12 mouse cellular contexts compared by ENCODE assay signal in the genomic region with DNA sequence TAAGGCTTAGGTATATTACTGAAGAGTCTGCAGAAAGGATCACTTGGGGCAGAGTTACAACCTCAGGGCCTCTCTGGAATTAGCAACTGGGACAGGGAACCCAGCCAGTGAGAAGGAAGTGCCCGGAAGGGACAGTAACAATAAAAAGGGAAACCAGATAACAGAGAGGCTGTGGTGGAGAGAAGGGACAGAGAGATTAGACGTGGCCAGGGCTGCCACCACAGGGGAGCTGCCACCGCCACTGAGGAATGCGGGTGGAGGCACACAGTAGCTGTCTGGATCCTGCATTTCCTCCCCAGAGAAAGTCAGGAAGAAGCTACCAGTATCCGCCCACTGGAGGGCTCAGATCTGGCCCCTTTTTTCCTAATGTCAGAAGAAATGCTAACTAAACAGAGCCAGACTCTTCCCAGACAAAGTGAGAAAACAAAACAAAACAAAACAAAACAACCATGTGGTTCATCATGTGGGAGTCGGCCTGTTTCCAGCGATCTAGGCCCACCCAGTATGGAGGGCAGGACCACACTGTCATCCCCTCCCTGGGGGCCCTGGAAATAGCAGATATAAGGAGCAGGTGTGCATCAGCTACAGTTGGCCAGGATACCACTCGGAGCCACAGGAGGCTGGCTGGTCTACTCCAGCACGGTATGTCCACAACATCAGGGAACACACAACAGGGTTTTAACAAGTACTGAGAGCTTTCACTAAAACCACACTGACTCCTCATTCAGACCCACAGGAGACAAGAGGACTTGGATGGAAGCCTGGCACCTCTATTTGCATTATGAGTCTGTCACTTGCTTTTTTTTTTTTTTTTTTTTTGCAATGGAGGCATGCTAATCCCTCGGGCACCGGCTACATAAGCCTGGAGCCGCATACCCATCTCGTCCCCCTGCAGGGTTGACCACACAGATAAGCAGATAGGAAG. TPM values are rescaled to one million over a fixed set of nuclear protein-coding genes. Genes with fewer than 3 reads are reported as not detected.
DNase-seq lines count a peak whose midpoint lies in the region; ATAC-seq and TF ChIP-seq lines count a peak whose summit lies in the region.
"Had no signal": no experiment of that assay in that cellular context is flagged by ENCODE, and none has a peak within 500 bp of the region (broad histone marks: within the 10 kb centered on the region; RNA-seq: fewer than 3 reads in every experiment).

No protein-coding gene starts in this region.

- no peaks in the 10 kb centered on the region for H3K79me2 ChIP-seq in MEL (ENCODE audit: control insufficient read depth, insufficient read depth, low read length, poor library complexity)

- TF ChIP-seq CTCF in hindbrain, postnatal 0 days (IDR thresholded peaks at IDR 0.05; ENCODE audit: low read depth) = no peak
- TF ChIP-seq CTCF in MEL (IDR thresholded peaks at IDR 0.05 in 2 of 3, conservative IDR thresholded peaks at IDR 0.05 in 1 of 3; ENCODE audit: control insufficient read depth in 1 of 3, insufficient read depth in 1 of 3, low read depth in 2 of 3, low read length in 3 of 3, poor library complexity in 1 of 3, severe bottlenecking in 1 of 3) = no peak
- no peak for TF ChIP-seq CTCF in brain, embryonic 14.5 days (IDR thresholded peaks at IDR 0.05; ENCODE audit: borderline replicate concordance, extremely low read depth, insufficient read depth, insufficient read length)

- H3K4me3 ChIP-seq in hindbrain, postnatal 0 days (ENCODE audit: low read length) = no peak overlapping the region
- H3K4me3 ChIP-seq in hindbrain, embryonic 13.5 days = no peak overlapping the region
- H3K4me3 ChIP-seq in MEL (ENCODE audit: control insufficient read depth in 1 of 2, insufficient read depth in 1 of 2, low read depth in 2 of 2, low read length in 2 of 2) = no peak overlapping the region
- no peak overlapping the region for H3K4me3 ChIP-seq in kidney, embryonic 15.5 days (replicated peaks)
- H3K4me3 ChIP-seq: limb, embryonic 10.5 days had no signal

- ATAC-seq in hindbrain, postnatal 0 days = no peak
- no peak for ATAC-seq in hindbrain, embryonic 13.5 days (ENCODE audit: low FRiP score)
- no peak for ATAC-seq in kidney, embryonic 15.5 days (replicated peaks; ENCODE audit: low FRiP score)

- DNase-seq in hindbrain, postnatal 0 days (ENCODE audit: low spot score) = peak; percentile 25
- DNase-seq in MEL (ENCODE audit: low read depth, low spot score) = no peak
- DNase-seq in brain, embryonic 14.5 days (ENCODE audit: low read depth) = peak; percentile 61
- no peak for DNase-seq in layer of hippocampus, adult 11-12 months (ENCODE audit: low spot score)
- DNase-seq in right cerebral cortex, postnatal 36 days (ENCODE audit: low spot score in 2 of 2) = no peak
- DNase-seq: adrenal gland, adult 8-10 months; cerebellum, adult 9-10 months; thymus, postnatal 4 days had no signal

- H3K27me3 ChIP-seq in hindbrain, postnatal 0 days (ENCODE audit: insufficient read depth, low read length) = no peaks in the 10 kb centered on the region
- peaks cover 37% of the 10 kb centered on the region for H3K27me3 ChIP-seq in hindbrain, embryonic 13.5 days
- no peaks in the 10 kb centered on the region; a peak in 1 of 4 replicates for H3K27me3 ChIP-seq in MEL (ENCODE audit: control insufficient read depth in 1 of 2, insufficient read depth in 2 of 2, low read length in 2 of 2)
- H3K27me3 ChIP-seq in kidney, embryonic 15.5 days = peaks cover 40% of the 10 kb centered on the region

- H3K9ac ChIP-seq in hindbrain, postnatal 0 days (replicated peaks; ENCODE audit: low read length) = no peak overlapping the region
- H3K9ac ChIP-seq in hindbrain, embryonic 13.5 days = no peak overlapping the region
- no peak overlapping the region for H3K9ac ChIP-seq in MEL (ENCODE audit: control insufficient read depth, low read depth, low read length, poor library complexity, severe bottlenecking)
- no peak overlapping the region for H3K9ac ChIP-seq in kidney, embryonic 15.5 days

- TF ChIP-seq RAD21 in MEL (IDR thresholded peaks at IDR 0.05; ENCODE audit: low read depth, low read length) = no peak

- H3K27ac ChIP-seq in hindbrain, postnatal 0 days = no peak overlapping the region
- no peak overlapping the region for H3K27ac ChIP-seq in hindbrain, embryonic 13.5 days
- no peak overlapping the region for H3K27ac ChIP-seq in MEL (ENCODE audit: control insufficient read depth, low read depth, low read length)
- H3K27ac ChIP-seq in kidney, embryonic 15.5 days = peak overlapping the region; percentile 49
- H3K27ac ChIP-seq: limb, embryonic 10.5 days had no signal

- no peaks in the 10 kb centered on the region for H3K36me3 ChIP-seq in hindbrain, postnatal 0 days (ENCODE audit: insufficient read depth, low read length)
- H3K36me3 ChIP-seq in hindbrain, embryonic 13.5 days = no peaks in the 10 kb centered on the region; the same call in 1 of the 2 replicates
- peaks cover 0 to 3% of the 10 kb centered on the region in 2 experiments; a peak in 1 of 4 replicates for H3K36me3 ChIP-seq in MEL (ENCODE audit: control insufficient read depth in 1 of 2, insufficient read depth in 2 of 2, low read length in 2 of 2)
- H3K36me3 ChIP-seq in kidney, embryonic 15.5 days = no peaks in the 10 kb centered on the region
- H3K36me3 ChIP-seq: limb, embryonic 10.5 days had no signal

- H3K4me2 ChIP-seq in hindbrain, postnatal 0 days (ENCODE audit: low read depth, low read length) = no peak overlapping the region
- H3K4me2 ChIP-seq in hindbrain, embryonic 13.5 days = no peak overlapping the region
- no peak overlapping the region for H3K4me2 ChIP-seq in kidney, embryonic 15.5 days
- H3K4me2 ChIP-seq: midbrain, embryonic 11.5 days had no signal

- no peaks in the 10 kb centered on the region for H3K9me3 ChIP-seq in hindbrain, postnatal 0 days (ENCODE audit: low read length)
- H3K9me3 ChIP-seq in hindbrain, embryonic 13.5 days = no peaks in the 10 kb centered on the region
- H3K9me3 ChIP-seq in MEL (replicated peaks; ENCODE audit: insufficient read depth, low read length) = no peaks in the 10 kb centered on the region
- H3K9me3 ChIP-seq in kidney, embryonic 15.5 days (replicated peaks) = no peaks in the 10 kb centered on the region
- H3K9me3 ChIP-seq: limb, embryonic 10.5 days had no signal

- peak in 1 of 2 experiments; percentile 16; a peak in 1 of 4 replicates for TF ChIP-seq EP300 in MEL (IDR thresholded peaks at IDR 0.05; ENCODE audit: low read depth in 1 of 2, low read length in 2 of 2)

- peaks cover 22% of the 10 kb centered on the region for H3K4me1 ChIP-seq in hindbrain, postnatal 0 days (ENCODE audit: insufficient read depth, low read length)
- peaks cover 40% of the 10 kb centered on the region for H3K4me1 ChIP-seq in hindbrain, embryonic 13.5 days (replicated peaks)
- peaks cover 0 to 13% of the 10 kb centered on the region in 2 experiments; a peak in 2 of 4 replicates for H3K4me1 ChIP-seq in MEL (ENCODE audit: control insufficient read depth in 1 of 2, insufficient read depth in 2 of 2, low read length in 2 of 2)
- peaks cover 45% of the 10 kb centered on the region for H3K4me1 ChIP-seq in kidney, embryonic 15.5 days

- whole genome bisulfite sequencing in hindbrain, postnatal 0 days = 26% methylated on average over 13 of the region's 13 CpGs
- 41% methylated on average over 13 of the region's 13 CpGs for WGBS in hindbrain, embryonic 13.5 days
- 46% methylated on average over 13 of the region's 13 CpGs for WGBS in kidney, embryonic 15.5 days

- no peak for TF ChIP-seq POLR2A in MEL (IDR thresholded peaks at IDR 0.05; ENCODE audit: control insufficient read depth in 1 of 2, insufficient read depth in 1 of 2, low read depth in 1 of 2, low read length in 2 of 2, poor library complexity in 1 of 2)
- TF ChIP-seq POLR2A in brain, embryonic 14.5 days (IDR thresholded peaks at IDR 0.05; ENCODE audit: borderline replicate concordance, extremely low read depth, insufficient read depth, insufficient read length, poor library complexity, severe bottlenecking) = no peak

TF ChIP-seq in MEL, 35 proteins besides CTCF, POLR2A, EP300 and RAD21:
- TF ChIP-seq ZNF384 (IDR thresholded peaks at IDR 0.05; ENCODE audit: low read depth, low read length) = peak; percentile 48; the same call in 1 of the 2 replicates
- TF ChIP-seq POLR2AphosphoS5 (IDR thresholded peaks at IDR 0.05; ENCODE audit: borderline replicate concordance, low read depth, low read length) = no peak

RNA-seq across cellular contexts. Expression of gene Gas6, which starts 4.0 kb away (rescaled TPM):
- 89.0 and 91.2 TPM in 2 replicates for total RNA-seq in hindbrain, postnatal 0 days (2014; rRNA removed)
- polyA plus RNA-seq in hindbrain, postnatal 0 days (2015; fragmentation: Nextera tagmentation; extraction: Ambion mirVana) = 77.9 and 78.4 TPM in 2 replicates
- polyA plus RNA-seq in hindbrain, embryonic 13.5 days (2015; fragmentation: Nextera tagmentation; extraction: Ambion mirVana) = 23.5 and 25.8 TPM in 2 replicates
- not detected in 2 replicates for total RNA-seq in MEL (2012; rRNA removed)
- not detected for polyA plus RNA-seq in MEL (2012; ENCODE audit: insufficient read depth in 1 of 2, insufficient read length in 2 of 2, low read depth in 1 of 2, low replicate concordance in 2 of 2, missing spikeins in 1 of 2)
- polyA plus RNA-seq in brain, embryonic 14.5 days (2012; rRNA removed) = 25.8 and 36.6 TPM in 2 replicates
- 52.2 and 55.3 TPM in 2 replicates for polyA plus RNA-seq in kidney, embryonic 15.5 days (2015; fragmentation: Nextera tagmentation; extraction: Ambion mirVana)

RNA-seq across cellular contexts. Expression of gene Tmem255b, which starts 55.3 kb away (rescaled TPM):
- total RNA-seq in hindbrain, postnatal 0 days (2014; rRNA removed) = 1.6 and 5.9 TPM in 2 replicates
- polyA plus RNA-seq in hindbrain, postnatal 0 days (2015; fragmentation: Nextera tagmentation; extraction: Ambion mirVana) = 4.3 and 4.6 TPM in 2 replicates
- 0.39 and 0.62 TPM in 2 replicates for polyA plus RNA-seq in hindbrain, embryonic 13.5 days (2015; fragmentation: Nextera tagmentation; extraction: Ambion mirVana)
- not detected in 2 replicates for total RNA-seq in MEL (2012; rRNA removed)
- not detected for polyA plus RNA-seq in MEL (2012; ENCODE audit: insufficient read depth in 1 of 2, insufficient read length in 2 of 2, low read depth in 1 of 2, low replicate concordance in 2 of 2, missing spikeins in 1 of 2)
- polyA plus RNA-seq in brain, embryonic 14.5 days (2012; rRNA removed) = 0.20 and 0.27 TPM in 2 replicates
- 0.62 and 1.2 TPM in 2 replicates for polyA plus RNA-seq in kidney, embryonic 15.5 days (2015; fragmentation: Nextera tagmentation; extraction: Ambion mirVana)

Comparison
In these comparisons a context has a peak if more than half of its experiments do, and no peak if none do; other contexts are left out.
1. DNase-seq: peak in hindbrain, postnatal 0 days (single experiment) and brain, embryonic 14.5 days (single experiment); none in MEL (single experiment), layer of hippocampus, adult 11-12 months (single experiment) and right cerebral cortex, postnatal 36 days (0 of 2).
2. RNA of gene Gas6, which starts 4.0 kb away (polyA plus RNA-seq): 77.9 to 78.4 TPM in hindbrain, postnatal 0 days, 52.2 to 55.3 TPM in kidney, embryonic 15.5 days, 25.8 to 36.6 TPM in brain, embryonic 14.5 days and 23.5 to 25.8 TPM in hindbrain, embryonic 13.5 days; not detected in MEL; every median in the first group is over 10 times any median in the second.